Mouse (Mus musculus) embryonic facial prominence, embryonic 11.5 days (tissue): ENCODE results near the gene Lsp1. TPM values are rescaled to one million over a fixed set of nuclear protein-coding genes. Genes with fewer than 3 reads are reported as not detected.
A peak's percentile ranks its signal among the peaks of the same experiment; 100 is the strongest.

ENCODE experiments used
- ATAC-seq: fragments of 200-750 bp; cut with Nextera tagmentation; replicated peaks from 2 replicates; pipeline ENCODE4 v1.8.0; 2017; ENCODE audit warnings: low read depth; ENCODE audit not compliant: insufficient number of reproducible peaks, low FRiP score, low TSS enrichment
- DNase-seq: peaks from one replicate; pipeline ENCODE4 v3.0.0-alpha.2; 2015; ENCODE audit warnings: low spot score
- H3K27ac ChIP-seq: fragments of 300-500 bp; sonication (generic); replicated peaks from 2 replicates; pipeline ENCODE4 v1.5.1; 2014; ENCODE audit warnings: mild to moderate bottlenecking, low read depth, low read length, control low read depth
- H3K27me3 ChIP-seq: fragments of 300-500 bp; sonication (generic); 2 replicates; pipeline ENCODE4 v1.6.1; 2014; ENCODE audit warnings: mild to moderate bottlenecking, low read length, moderate library complexity, mixed read lengths; ENCODE audit not compliant: control insufficient read depth, insufficient read depth
- H3K36me3 ChIP-seq: fragments of 300-500 bp; sonication (generic); replicated peaks from 2 replicates; pipeline ENCODE4 v1.6.1; 2014; ENCODE audit warnings: low read depth, mild to moderate bottlenecking, low read length, moderate library complexity, mixed read lengths; ENCODE audit not compliant: control insufficient read depth, insufficient read depth
- H3K4me1 ChIP-seq: fragments of 300-500 bp; sonication (generic); 2 replicates; pipeline ENCODE4 v1.6.1; 2014; ENCODE audit warnings: low read length, mixed read lengths; ENCODE audit not compliant: control insufficient read depth, insufficient read depth
- H3K4me2 ChIP-seq: fragments of 300-500 bp; sonication (generic); 2 replicates; pipeline ENCODE4 v1.6.1; 2014; ENCODE audit warnings: low read depth, mild to moderate bottlenecking, control low read depth, low read length, moderate library complexity
- H3K4me3 ChIP-seq: fragments of 300-500 bp; sonication (generic); 2 replicates; pipeline ENCODE4 v1.5.1; 2014; ENCODE audit warnings: low read depth, low read length, control low read depth
- H3K9ac ChIP-seq: fragments of 300-500 bp; sonication (generic); replicated peaks from 2 replicates; pipeline ENCODE4 v1.6.1; 2014; ENCODE audit warnings: mild to moderate bottlenecking, control low read depth, low read length
- H3K9me3 ChIP-seq: fragments of 300-500 bp; sonication (generic); replicated peaks from 2 replicates; pipeline ENCODE4 v1.6.1; 2016; ENCODE audit warnings: mild to moderate bottlenecking, low read length, inconsistent platforms, mixed read lengths; ENCODE audit not compliant: control insufficient read depth
- WGBS: fragments of 180-500 bp; shearing (Covaris S2); extraction: QIAGEN DNeasy Blood & Tissue Kit; methylation state at CpG from one replicate; pipeline ENCODE4 v1.1.7; 2014; 5-methylcytosine and 5-hydroxymethylcytosine counted together
- polyA plus RNA-seq: library from polyadenylated mRNA; unstranded; fragments of >200 nt; fragmentation: Nextera tagmentation; extraction: Ambion mirVana; gene quantifications from 2 replicates; pipeline ENCODE4 v1.2.1, GENCODE M21; 2014

Lsp1 gene
- polyA plus RNA-seq, 1 experiment from 2014 or later = 23.3 TPM

GRCm38 (mm10) chr7:142459299-142459691 lies 1.3 kb upstream of the Lsp1 start:
- peaks cover 12% of the 10 kb centered on the region for H3K4me1 ChIP-seq
- no peak overlapping the region for H3K4me3 ChIP-seq
- ATAC-seq (no peak), DNase-seq (no peak)
- no peaks in the 10 kb centered on the region for H3K9me3 ChIP-seq
- no peaks in the 10 kb centered on the region for H3K36me3 ChIP-seq
- peak overlapping the region; percentile 90 for H3K27ac ChIP-seq
- 60% methylated on average over 2 of the region's 2 CpGs for WGBS
- no peak overlapping the region for H3K4me2 ChIP-seq
- H3K9ac ChIP-seq = no peak overlapping the region
- H3K27me3 ChIP-seq = no peaks in the 10 kb centered on the region

GRCm38 (mm10) chr7:142461446-142461845 lies 837 bp downstream of the Lsp1 start:
- no peak for DNase-seq
- Histone ChIP-seq H3K9ac (no peak overlapping the region), H3K27ac (no peak overlapping the region), H3K9me3 (no peaks in the 10 kb centered on the region), H3K4me1 (peaks cover 6% of the 10 kb centered on the region; the same call in 1 of the 2 replicates), H3K36me3 (no peaks in the 10 kb centered on the region), H3K27me3 (no peaks in the 10 kb centered on the region), H3K4me3 (no peak overlapping the region), H3K4me2 (no peak overlapping the region)
- ATAC-seq = no peak
- WGBS = 94% methylated on average over 2 of the region's 2 CpGs

GRCm38 (mm10) chr7:142462190-142462589 lies 1.6 kb downstream of the Lsp1 start:
- Histone ChIP-seq H3K36me3 (no peaks in the 10 kb centered on the region), H3K27ac (no peak overlapping the region), H3K4me3 (no peak overlapping the region), H3K9ac (no peak overlapping the region), H3K4me1 (peaks cover 2% of the 10 kb centered on the region; the same call in 1 of the 2 replicates), H3K9me3 (no peaks in the 10 kb centered on the region), H3K27me3 (no peaks in the 10 kb centered on the region), H3K4me2 (no peak overlapping the region)
- no peak for DNase-seq
- WGBS = 79% methylated on average over 6 of the region's 6 CpGs
- no peak for ATAC-seq

GRCm38 (mm10) chr7:142462594-142463078 lies 2.0 kb downstream of the Lsp1 start:
- Histone ChIP-seq H3K9ac (no peak overlapping the region), H3K27ac (no peak overlapping the region), H3K9me3 (no peaks in the 10 kb centered on the region), H3K27me3 (no peaks in the 10 kb centered on the region), H3K4me2 (no peak overlapping the region), H3K4me1 (no peaks in the 10 kb centered on the region), H3K4me3 (no peak overlapping the region), H3K36me3 (no peaks in the 10 kb centered on the region)
- ATAC-seq (no peak), DNase-seq (no peak)
- 82% methylated on average over 4 of the region's 4 CpGs for WGBS

GRCm38 (mm10) chr7:142470171-142470691 lies 9.6 kb downstream of the Lsp1 start:
- Histone ChIP-seq H3K9me3 (no peaks in the 10 kb centered on the region), H3K36me3 (no peaks in the 10 kb centered on the region), H3K27ac (no peak overlapping the region), H3K4me1 (peaks cover 12% of the 10 kb centered on the region), H3K4me3 (no peak overlapping the region), H3K27me3 (no peaks in the 10 kb centered on the region), H3K4me2 (no peak overlapping the region), H3K9ac (no peak overlapping the region)
- DNase-seq (no peak), ATAC-seq (no peak)
- 74% methylated on average over 7 of the region's 7 CpGs for WGBS

GRCm38 (mm10) chr7:142470808-142471413 lies 10.3 kb downstream of the Lsp1 start:
- DNase-seq (peak; percentile 65), ATAC-seq (peak; percentile 47)
- Histone ChIP-seq H3K36me3 (no peaks in the 10 kb centered on the region), H3K4me1 (peaks cover 12% of the 10 kb centered on the region), H3K9ac (no peak overlapping the region), H3K9me3 (no peaks in the 10 kb centered on the region), H3K27me3 (no peaks in the 10 kb centered on the region), H3K4me3 (no peak overlapping the region), H3K27ac (peak overlapping the region; percentile 60; the same call in 1 of the 2 replicates), H3K4me2 (no peak overlapping the region)
- 16% methylated on average over 4 of the region's 4 CpGs for WGBS

GRCm38 (mm10) chr7:142471414-142471861 lies 10.8 kb downstream of the Lsp1 start:
- no peak for DNase-seq
- H3K9me3 ChIP-seq = no peaks in the 10 kb centered on the region
- H3K4me2 ChIP-seq = no peak overlapping the region
- no peaks in the 10 kb centered on the region for H3K27me3 ChIP-seq
- no peak overlapping the region for H3K4me3 ChIP-seq
- H3K9ac ChIP-seq = peak overlapping the region; percentile 29; the same call in 1 of the 2 replicates
- peak overlapping the region; percentile 60 for H3K27ac ChIP-seq
- peaks cover 12% of the 10 kb centered on the region for H3K4me1 ChIP-seq
- 0 out of 2 replicates have a peak, but pooled peaks have one; percentile 2 for ATAC-seq
- 20% methylated on average over 6 of the region's 6 CpGs for WGBS
- no peaks in the 10 kb centered on the region for H3K36me3 ChIP-seq

GRCm38 (mm10) chr7:142471884-142472570 lies 11.4 kb downstream of the Lsp1 start:
- Histone ChIP-seq H3K27me3 (no peaks in the 10 kb centered on the region; the same call in 1 of the 2 replicates), H3K9ac (peak overlapping the region; percentile 39), H3K36me3 (no peaks in the 10 kb centered on the region), H3K9me3 (no peaks in the 10 kb centered on the region), H3K4me2 (no peak overlapping the region), H3K27ac (peak overlapping the region; percentile 60), H3K4me1 (peaks cover 12% of the 10 kb centered on the region), H3K4me3 (no peak overlapping the region)
- WGBS = 30% methylated on average over 15 of the region's 15 CpGs
- 0 out of 2 replicates have a peak, but pooled peaks have one; percentile 10 for ATAC-seq
- no peak for DNase-seq
